Mouse (Mus musculus) C2C12 (cell line): ENCODE results near the gene Mrpl35. TPM values are rescaled to one million over a fixed set of nuclear protein-coding genes. Genes with fewer than 3 reads are reported as not detected.
A peak's percentile ranks its signal among the peaks of the same experiment; 100 is the strongest.

Source experiments
- H3K27me3 ChIP-seq: one replicate; pipeline ENCODE4 v1.6.1; 2011; ENCODE audit not compliant: control insufficient read depth, insufficient read depth, insufficient read length
- H3K36me3 ChIP-seq: one replicate; pipeline ENCODE4 v1.6.1; 2011; ENCODE audit not compliant: control insufficient read depth, insufficient read depth
- H3K4me3 ChIP-seq: one replicate; pipeline ENCODE4 v1.5.1; 2011; ENCODE audit warnings: mild to moderate bottlenecking, control low read depth; ENCODE audit not compliant: poor library complexity, insufficient read depth, severe bottlenecking
- H3K79me2 ChIP-seq: one replicate; pipeline ENCODE4 v1.6.1; 2011; ENCODE audit not compliant: control insufficient read depth, insufficient read depth
- H3K79me3 ChIP-seq: one replicate; pipeline ENCODE4 v1.6.1; 2011; ENCODE audit warnings: low read depth, control low read depth
- H3ac ChIP-seq: one replicate; pipeline ENCODE3; 2011; ENCODE audit warnings: low read depth; ENCODE audit not compliant: control insufficient read depth, insufficient read length
- CEBPB ChIP-seq: IDR thresholded peaks from one replicate; pipeline ENCODE4 v1.6.1; 2011; ENCODE audit warnings: low read depth, mild to moderate bottlenecking, control low read depth, moderate library complexity
- CTCF ChIP-seq: IDR thresholded peaks from one replicate; pipeline ENCODE4 v1.5.1; 2011; ENCODE audit not compliant: control insufficient read depth, insufficient read depth, insufficient read length
- FOSL1 ChIP-seq: IDR thresholded peaks from one replicate; pipeline ENCODE4 v1.8.0; 2011; ENCODE audit warnings: mild to moderate bottlenecking, low read length; ENCODE audit not compliant: poor library complexity, insufficient read depth, severe bottlenecking
- MAX ChIP-seq: IDR thresholded peaks from one replicate; pipeline ENCODE4 v1.6.1; 2011; ENCODE audit warnings: mild to moderate bottlenecking, control low read depth
- MYOD1 ChIP-seq: IDR thresholded peaks from one replicate; pipeline ENCODE4 v1.6.1; 2011; ENCODE audit warnings: low read depth; ENCODE audit not compliant: control insufficient read depth, insufficient read length
- MYOG ChIP-seq: IDR thresholded peaks from one replicate; pipeline ENCODE4 v1.6.1; 2011; ENCODE audit not compliant: control insufficient read depth, insufficient read length; ENCODE audit errors: extremely low read depth
- USF1 ChIP-seq: IDR thresholded peaks from one replicate; pipeline ENCODE4 v1.6.1; 2011; ENCODE audit warnings: low read depth, mild to moderate bottlenecking, control low read depth, moderate library complexity
- polyA plus RNA-seq: library from polyadenylated mRNA; unstranded; fragments of >200 nt; fragmentation: generic; extraction: Trizol; gene quantifications from one replicate; pipeline ENCODE4 v1.2.1, GENCODE M21; 2012; ENCODE audit warnings: missing spikeins

Mrpl35 gene
- polyA plus RNA-seq, 1 experiment, result 19.9 TPM

GRCm38 (mm10) chr6:71839815-71840214, 13.0 kb upstream of the Mrpl35 start:
- Histone ChIP-seq H3K79me3 (peaks cover 72% of the 10 kb centered on the region), H3K79me2 (peaks cover 96% of the 10 kb centered on the region), H3K36me3 (peaks cover 40% of the 10 kb centered on the region), H3ac (no peak overlapping the region), H3K4me3 (no peak overlapping the region), H3K27me3 (no peaks in the 10 kb centered on the region)
- TF ChIP-seq MYOG (no peak), CEBPB (no peak), USF1 (no peak), MAX (no peak), CTCF (no peak), FOSL1 (no peak), MYOD1 (no peak)

- no peak overlapping the region for H3ac ChIP-seq
- H3K4me3 ChIP-seq, result no peak overlapping the region
- no peak for TF ChIP-seq MAX
- peaks cover 100% of the 10 kb centered on the region for H3K79me2 ChIP-seq
- H3K36me3 ChIP-seq, result peaks cover 39% of the 10 kb centered on the region
- H3K27me3 ChIP-seq, result no peaks in the 10 kb centered on the region
- peaks cover 91% of the 10 kb centered on the region for H3K79me3 ChIP-seq
Measured at GRCm38 (mm10) chr6:71836811-71837210, 10.0 kb upstream of the Mrpl35 start.

- Histone ChIP-seq H3K27me3 (no peaks in the 10 kb centered on the region), H3K79me2 (peaks cover 53% of the 10 kb centered on the region), H3K4me3 (peak overlapping the region; percentile 97), H3K79me3 (peaks cover 46% of the 10 kb centered on the region), H3ac (peak overlapping the region; percentile 96), H3K36me3 (peaks cover 30% of the 10 kb centered on the region)
- TF ChIP-seq MYOG (no peak), USF1 (peak; percentile 98), CEBPB (no peak)
Measured at GRCm38 (mm10) chr6:71831581-71831960, 4.8 kb upstream of the Mrpl35 start.

GRCm38 (mm10) chr6:71830690-71831580, 4.2 kb upstream of the Mrpl35 start, which contains the start of gene Immt:
Gene Immt, plus strand, starts transcription at chr6:71831331.
- no peak for TF ChIP-seq FOSL1
- TF ChIP-seq CEBPB, result no peak
- Histone ChIP-seq H3K36me3 (peaks cover 24% of the 10 kb centered on the region), H3K79me2 (peaks cover 46% of the 10 kb centered on the region), H3ac (peak within 1 kb of the TSS; percentile 96), H3K4me3 (peak within 1 kb of the TSS; percentile 97), H3K27me3 (no peaks in the 10 kb centered on the region), H3K79me3 (peaks cover 39% of the 10 kb centered on the region)

GRCm38 (mm10) chr6:71829768-71830167, 3.0 kb upstream of the Mrpl35 start:
- Histone ChIP-seq H3K36me3 (peaks cover 15% of the 10 kb centered on the region), H3K79me2 (peaks cover 35% of the 10 kb centered on the region), H3K27me3 (no peaks in the 10 kb centered on the region), H3K4me3 (no peak overlapping the region), H3ac (no peak overlapping the region), H3K79me3 (peaks cover 30% of the 10 kb centered on the region)
- TF ChIP-seq MYOD1 (no peak), USF1 (no peak), CTCF (no peak), MAX (no peak), MYOG (no peak), FOSL1 (no peak), CEBPB (no peak)

- no peaks in the 10 kb centered on the region for H3K36me3 ChIP-seq
- no peaks in the 10 kb centered on the region for H3K27me3 ChIP-seq
- H3K79me2 ChIP-seq, result peaks cover 38% of the 10 kb centered on the region
- H3ac ChIP-seq, result no peak overlapping the region
- H3K79me3 ChIP-seq, result peaks cover 13% of the 10 kb centered on the region
- no peak overlapping the region for H3K4me3 ChIP-seq
- TF ChIP-seq CTCF (no peak), MAX (no peak), MYOD1 (no peak), USF1 (no peak), CEBPB (no peak), FOSL1 (no peak), MYOG (no peak)
Measured at GRCm38 (mm10) chr6:71823961-71824360, 2.8 kb downstream of the Mrpl35 start.
